In genomic region chr10:41682546-41683393, GRCm38 (mm10) we compare ENCODE assay signal across 8 mouse cellular contexts. TPM values are rescaled to one million over a fixed set of nuclear protein-coding genes. Genes with fewer than 3 reads are reported as not detected.
DNase-seq lines count a peak whose midpoint lies in the region; ATAC-seq and TF ChIP-seq lines count a peak whose summit lies in the region.

No protein-coding gene starts in this region.

- H3K9ac ChIP-seq in heart, adult 2 months (ENCODE audit: low read depth, low read length) = no peak overlapping the region
- no peak overlapping the region for H3K9ac ChIP-seq in liver, embryonic 13.5 days
- no peak overlapping the region for H3K9ac ChIP-seq in neural tube, embryonic 12.5 days

- H3K4me1 ChIP-seq in embryonic facial prominence, embryonic 10.5 days = peaks cover 17% of the 10 kb centered on the region
- no peaks in the 10 kb centered on the region for H3K4me1 ChIP-seq in heart, adult 2 months (ENCODE audit: control insufficient read depth, insufficient read depth, low read length)
- no peaks in the 10 kb centered on the region; the same call in 1 of the 2 replicates for H3K4me1 ChIP-seq in liver, embryonic 13.5 days (replicated peaks)
- peaks cover 4% of the 10 kb centered on the region; the same call in 1 of the 2 replicates for H3K4me1 ChIP-seq in neural tube, embryonic 12.5 days

- no peak for TF ChIP-seq POLR2A in heart, adult 2 months (IDR thresholded peaks at IDR 0.05; ENCODE audit: insufficient read depth, low read depth, low read length)

- peaks cover 28% of the 10 kb centered on the region for H3K27me3 ChIP-seq in embryonic facial prominence, embryonic 10.5 days (replicated peaks; ENCODE audit: low read depth, poor library complexity, severe bottlenecking)
- no peaks in the 10 kb centered on the region for H3K27me3 ChIP-seq in heart, adult 2 months (ENCODE audit: control insufficient read depth, insufficient read depth, low read length)
- peaks cover 15% of the 10 kb centered on the region; the same call in 1 of the 2 replicates for H3K27me3 ChIP-seq in liver, embryonic 13.5 days
- H3K27me3 ChIP-seq in neural tube, embryonic 12.5 days (replicated peaks) = no peaks in the 10 kb centered on the region; the same call in 1 of the 2 replicates

- 0 out of 2 replicates have a peak, but pooled peaks have one; percentile 58 for TF ChIP-seq EP300 in heart, adult 2 months (IDR thresholded peaks at IDR 0.05; ENCODE audit: insufficient read depth, low read depth, low read length)

- H3K27ac ChIP-seq in embryonic facial prominence, embryonic 10.5 days (replicated peaks) = no peak overlapping the region
- no peak overlapping the region for H3K27ac ChIP-seq in heart, adult 2 months
- H3K27ac ChIP-seq in liver, embryonic 13.5 days = no peak overlapping the region
- H3K27ac ChIP-seq in neural tube, embryonic 12.5 days = no peak overlapping the region

- WGBS in embryonic facial prominence, embryonic 10.5 days = 44% methylated on average over 16 of the region's 16 CpGs
- 35% methylated on average over 16 of the region's 16 CpGs for WGBS in heart, adult 2 months
- 38% methylated on average over 16 of the region's 16 CpGs for WGBS in liver, embryonic 13.5 days (ENCODE audit: insufficient replicate concordance)
- 46% methylated on average over 16 of the region's 16 CpGs for WGBS in neural tube, embryonic 12.5 days

- H3K4me3 ChIP-seq in embryonic facial prominence, embryonic 10.5 days = no peak overlapping the region
- H3K4me3 ChIP-seq in heart, adult 2 months = no peak overlapping the region
- H3K4me3 ChIP-seq in liver, embryonic 13.5 days (replicated peaks) = no peak overlapping the region
- no peak overlapping the region for H3K4me3 ChIP-seq in neural tube, embryonic 12.5 days

- H3K79me2 ChIP-seq in heart, adult 2 months (replicated peaks; ENCODE audit: control insufficient read depth, insufficient read depth, low read length) = no peaks in the 10 kb centered on the region

- no peak overlapping the region for H3K4me2 ChIP-seq in liver, embryonic 13.5 days
- no peak overlapping the region for H3K4me2 ChIP-seq in neural tube, embryonic 12.5 days (replicated peaks)

- peaks cover 6% of the 10 kb centered on the region; the same call in 1 of the 2 replicates for H3K9me3 ChIP-seq in embryonic facial prominence, embryonic 10.5 days
- no peaks in the 10 kb centered on the region for H3K9me3 ChIP-seq in liver, embryonic 13.5 days (replicated peaks)
- no peaks in the 10 kb centered on the region for H3K9me3 ChIP-seq in neural tube, embryonic 12.5 days

- ATAC-seq in liver, embryonic 13.5 days (ENCODE audit: low read depth) = no peak
- ATAC-seq in neural tube, embryonic 12.5 days (ENCODE audit: low FRiP score, low read depth) = peak; percentile 35; the same call in 1 of the 2 replicates

- peak; percentile 93 for DNase-seq in B cell, adult 2 months
- peak; percentile 90 for DNase-seq in adrenal gland, postnatal 14 days
- peak; percentile 83 for DNase-seq in embryonic facial prominence, embryonic 10.5 days (ENCODE audit: low spot score)
- peak; percentile 77 to 87 for DNase-seq in heart, adult 2 months
- peak; percentile 88 for DNase-seq in kidney, postnatal 14 days
- peak; percentile 52 for DNase-seq in liver, embryonic 13.5 days
- peak; percentile 61 for DNase-seq in telencephalon, adult 2 months (ENCODE audit: low read depth, low spot score)

- intact Hi-C loops in heart, adult 2 months (cut with DNase I) = loop anchor here (1.0 to 10.0 kb wide), 5 partner anchors 164 to 680 kb away; no protein-coding TSS in a partner anchor

- no peaks in the 10 kb centered on the region for H3K36me3 ChIP-seq in embryonic facial prominence, embryonic 10.5 days (replicated peaks)
- H3K36me3 ChIP-seq in heart, adult 2 months (ENCODE audit: control insufficient read depth, insufficient read depth, low read length) = no peaks in the 10 kb centered on the region
- no peaks in the 10 kb centered on the region for H3K36me3 ChIP-seq in liver, embryonic 13.5 days
- no peaks in the 10 kb centered on the region for H3K36me3 ChIP-seq in neural tube, embryonic 12.5 days

- TF ChIP-seq CTCF in heart, adult 2 months (IDR thresholded peaks at IDR 0.05) = peak; percentile 92

RNA-seq across cellular contexts. Expression of gene Ccdc162, which starts 33.7 kb away (rescaled TPM):
- total RNA-seq in adrenal gland, postnatal 14 days (2021) = 0.56 and 0.82 TPM in 2 replicates
- polyA plus RNA-seq in embryonic facial prominence, embryonic 10.5 days (2016; fragmentation: Nextera tagmentation; extraction: Ambion mirVana) = 0.42 and 0.53 TPM in 2 replicates
- under 1 TPM in 1 of 2 experiments, not detected in 1; 0.11 TPM for total RNA-seq in heart, adult 2 months (2021)
- 0.09 and 0.49 TPM in 2 replicates for polyA plus RNA-seq in heart, adult 2 months (2012; rRNA removed)
- 0.09 TPM in 1 of 2 replicates, not detected in the other for polyA plus RNA-seq in liver, embryonic 13.5 days (2015; fragmentation: Nextera tagmentation; extraction: Ambion mirVana)
- polyA plus RNA-seq in neural tube, embryonic 12.5 days (2016; fragmentation: Nextera tagmentation; extraction: Ambion mirVana) = 0.27 and 0.51 TPM in 2 replicates
